Mouse (Mus musculus): ENCODE data around the gene Rasip1. TPM values are rescaled to one million over a fixed set of nuclear protein-coding genes. Genes with fewer than 3 reads are reported as not detected.

The Rasip1 gene
- 1.2 and 1.6 TPM in 2 replicates for polyA plus RNA-seq (2012)

- no peak for TF ChIP-seq GATA1 (IDR thresholded peaks at IDR 0.05; ENCODE audit: low read length)
Measured at GRCm38 (mm10) chr7:45627261-45627660, at the start of gene Rasip1. Gene Rasip1, plus strand, starts transcription at chr7:45627488.

GRCm38 (mm10) chr7:45585923-45586322, 41.4 kb upstream of the Rasip1 start:
- no peak for TF ChIP-seq GATA1 (IDR thresholded peaks at IDR 0.05; ENCODE audit: low read length)

GRCm38 (mm10) chr7:45587631-45588592, 39.4 kb upstream of the Rasip1 start:
- TF ChIP-seq GATA1 (IDR thresholded peaks at IDR 0.05; ENCODE audit: low read length), result no peak

GRCm38 (mm10) chr7:45589173-45589572, 38.1 kb upstream of the Rasip1 start:
- TF ChIP-seq GATA1 (IDR thresholded peaks at IDR 0.05; ENCODE audit: low read length), result no peak

- no peak for TF ChIP-seq GATA1 (IDR thresholded peaks at IDR 0.05; ENCODE audit: low read length)
Measured at GRCm38 (mm10) chr7:45589898-45590297, 37.4 kb upstream of the Rasip1 start.

GRCm38 (mm10) chr7:45590874-45591273, 36.4 kb upstream of the Rasip1 start:
- TF ChIP-seq GATA1 (IDR thresholded peaks at IDR 0.05; ENCODE audit: low read length), result no peak

GRCm38 (mm10) chr7:45591880-45592279, 35.4 kb upstream of the Rasip1 start:
- no peak for TF ChIP-seq GATA1 (IDR thresholded peaks at IDR 0.05; ENCODE audit: low read length)

GRCm38 (mm10) chr7:45593118-45593815, 34.0 kb upstream of the Rasip1 start:
- no peak for TF ChIP-seq GATA1 (IDR thresholded peaks at IDR 0.05; ENCODE audit: low read length)

GRCm38 (mm10) chr7:45595176-45595575, 32.1 kb upstream of the Rasip1 start:
- no peak for TF ChIP-seq GATA1 (IDR thresholded peaks at IDR 0.05; ENCODE audit: low read length)

- no peak for TF ChIP-seq GATA1 (IDR thresholded peaks at IDR 0.05; ENCODE audit: low read length)
Measured at GRCm38 (mm10) chr7:45596107-45596506, 31.2 kb upstream of the Rasip1 start.

- no peak for TF ChIP-seq GATA1 (IDR thresholded peaks at IDR 0.05; ENCODE audit: low read length)
Measured at GRCm38 (mm10) chr7:45597013-45597412, 30.3 kb upstream of the Rasip1 start.

- no peak for TF ChIP-seq GATA1 (IDR thresholded peaks at IDR 0.05; ENCODE audit: low read length)
Measured at GRCm38 (mm10) chr7:45597527-45597926, 29.8 kb upstream of the Rasip1 start.

- no peak for TF ChIP-seq GATA1 (IDR thresholded peaks at IDR 0.05; ENCODE audit: low read length)
Measured at GRCm38 (mm10) chr7:45598960-45599879, 28.1 kb upstream of the Rasip1 start.

GRCm38 (mm10) chr7:45605704-45606289, 21.5 kb upstream of the Rasip1 start:
- no peak for TF ChIP-seq GATA1 (IDR thresholded peaks at IDR 0.05; ENCODE audit: low read length)

GRCm38 (mm10) chr7:45609511-45609910, 17.8 kb upstream of the Rasip1 start:
- TF ChIP-seq GATA1 (IDR thresholded peaks at IDR 0.05; ENCODE audit: low read length), result no peak

All from G1E-ER4 (cell line).